Mouse (Mus musculus): ENCODE data around the gene Stk17b. TPM values are rescaled to one million over a fixed set of nuclear protein-coding genes. Genes with fewer than 3 reads are reported as not detected.

Gene Stk17b
- total and polyA plus RNA-seq, 3 experiments: 6.4 to 8.0 TPM; not detected in 1

GRCm38 (mm10) chr1:53746001-53746400 is 39.0 kb downstream of the Stk17b start:
- H3K27ac ChIP-seq (ENCODE audit: control insufficient read depth, low read depth, low read length): no peak overlapping the region
- TF ChIP-seq UBTF (IDR thresholded peaks at IDR 0.05; ENCODE audit: borderline replicate concordance, insufficient read depth, low read depth, low read length) (no peak), RCOR1 (IDR thresholded peaks at IDR 0.05; ENCODE audit: low read depth, low read length) (no peak), POLR2AphosphoS5 (IDR thresholded peaks at IDR 0.05; ENCODE audit: borderline replicate concordance, low read depth, low read length) (no peak), MYC (IDR thresholded peaks at IDR 0.05; ENCODE audit: low read depth, low read length) (no peak), CTCF (IDR thresholded peaks at IDR 0.05 in 2 of 3, conservative IDR thresholded peaks at IDR 0.05 in 1 of 3; ENCODE audit: control insufficient read depth in 1 of 3, insufficient read depth in 1 of 3, low read depth in 2 of 3, low read length in 3 of 3, poor library complexity in 1 of 3, severe bottlenecking in 1 of 3) (no peak), MEF2A (IDR thresholded peaks at IDR 0.05; ENCODE audit: extremely low read depth, insufficient replicate concordance, low read depth, low read length, poor library complexity, severe bottlenecking) (no peak), KAT2A (conservative IDR thresholded peaks at IDR 0.05; ENCODE audit: low read depth, low read length) (no peak), RAD21 (IDR thresholded peaks at IDR 0.05; ENCODE audit: low read depth, low read length) (no peak), POLR2AphosphoS2 (IDR thresholded peaks at IDR 0.05; ENCODE audit: low read length) (no peak)
- H3K4me1 ChIP-seq (ENCODE audit: control insufficient read depth in 1 of 2, insufficient read depth in 2 of 2, low read length in 2 of 2): no peaks in the 10 kb centered on the region
- no peaks in the 10 kb centered on the region for H3K27me3 ChIP-seq (ENCODE audit: control insufficient read depth in 1 of 2, insufficient read depth in 2 of 2, low read length in 2 of 2)
- H3K4me3 ChIP-seq (ENCODE audit: control insufficient read depth in 1 of 2, insufficient read depth in 1 of 2, low read depth in 2 of 2, low read length in 2 of 2): no peak overlapping the region
- no peaks in the 10 kb centered on the region for H3K79me2 ChIP-seq (ENCODE audit: control insufficient read depth, insufficient read depth, low read length, poor library complexity)
- no peaks in the 10 kb centered on the region for H3K36me3 ChIP-seq (ENCODE audit: control insufficient read depth in 1 of 2, insufficient read depth in 2 of 2, low read length in 2 of 2)
- H3K9ac ChIP-seq (ENCODE audit: control insufficient read depth, low read depth, low read length, poor library complexity, severe bottlenecking): no peak overlapping the region
- H3K9me3 ChIP-seq (replicated peaks; ENCODE audit: insufficient read depth, low read length): no peaks in the 10 kb centered on the region
- no peak for DNase-seq (ENCODE audit: low read depth, low spot score)

- no peak overlapping the region for H3K4me3 ChIP-seq (ENCODE audit: control insufficient read depth in 1 of 2, insufficient read depth in 1 of 2, low read depth in 2 of 2, low read length in 2 of 2)
- H3K36me3 ChIP-seq (ENCODE audit: control insufficient read depth in 1 of 2, insufficient read depth in 2 of 2, low read length in 2 of 2): no peaks in the 10 kb centered on the region
- no peak overlapping the region for H3K27ac ChIP-seq (ENCODE audit: control insufficient read depth, low read depth, low read length)
- no peaks in the 10 kb centered on the region for H3K9me3 ChIP-seq (replicated peaks; ENCODE audit: insufficient read depth, low read length)
- no peak overlapping the region for H3K9ac ChIP-seq (ENCODE audit: control insufficient read depth, low read depth, low read length, poor library complexity, severe bottlenecking)
- DNase-seq (ENCODE audit: low read depth, low spot score): no peak
- no peaks in the 10 kb centered on the region for H3K27me3 ChIP-seq (ENCODE audit: control insufficient read depth in 1 of 2, insufficient read depth in 2 of 2, low read length in 2 of 2)
- TF ChIP-seq ZMIZ1 (IDR thresholded peaks at IDR 0.05; ENCODE audit: low read depth, low read length): no peak
- TF ChIP-seq JUND (IDR thresholded peaks at IDR 0.05; ENCODE audit: low read depth, low read length): no peak
- H3K79me2 ChIP-seq (ENCODE audit: control insufficient read depth, insufficient read depth, low read length, poor library complexity): no peaks in the 10 kb centered on the region
- no peaks in the 10 kb centered on the region for H3K4me1 ChIP-seq (ENCODE audit: control insufficient read depth in 1 of 2, insufficient read depth in 2 of 2, low read length in 2 of 2)
Observed at GRCm38 (mm10) chr1:53741742-53742458, 43.1 kb downstream of the Stk17b start.

GRCm38 (mm10) chr1:53740777-53741336 is 44.2 kb downstream of the Stk17b start:
- Histone ChIP-seq H3K27me3 (ENCODE audit: control insufficient read depth in 1 of 2, insufficient read depth in 2 of 2, low read length in 2 of 2) (no peaks in the 10 kb centered on the region), H3K4me1 (ENCODE audit: control insufficient read depth in 1 of 2, insufficient read depth in 2 of 2, low read length in 2 of 2) (no peaks in the 10 kb centered on the region), H3K36me3 (ENCODE audit: control insufficient read depth in 1 of 2, insufficient read depth in 2 of 2, low read length in 2 of 2) (no peaks in the 10 kb centered on the region), H3K9me3 (replicated peaks; ENCODE audit: insufficient read depth, low read length) (no peaks in the 10 kb centered on the region), H3K9ac (ENCODE audit: control insufficient read depth, low read depth, low read length, poor library complexity, severe bottlenecking) (no peak overlapping the region), H3K79me2 (ENCODE audit: control insufficient read depth, insufficient read depth, low read length, poor library complexity) (no peaks in the 10 kb centered on the region), H3K4me3 (ENCODE audit: control insufficient read depth in 1 of 2, insufficient read depth in 1 of 2, low read depth in 2 of 2, low read length in 2 of 2) (no peak overlapping the region), H3K27ac (ENCODE audit: control insufficient read depth, low read depth, low read length) (no peak overlapping the region)
- no peak for DNase-seq (ENCODE audit: low read depth, low spot score)
- no peak for TF ChIP-seq MYB (IDR thresholded peaks at IDR 0.05; ENCODE audit: low read depth, low read length)
- TF ChIP-seq KAT2A (conservative IDR thresholded peaks at IDR 0.05; ENCODE audit: low read depth, low read length): no peak
- no peak for TF ChIP-seq TAL1 (IDR thresholded peaks at IDR 0.05; ENCODE audit: low read length)
- no peak for TF ChIP-seq MAFK (IDR thresholded peaks at IDR 0.05; ENCODE audit: borderline replicate concordance, low read depth, low read length)
- no peak for TF ChIP-seq POLR2AphosphoS5 (IDR thresholded peaks at IDR 0.05; ENCODE audit: borderline replicate concordance, low read depth, low read length)
- no peak for TF ChIP-seq MAZ (IDR thresholded peaks at IDR 0.05; ENCODE audit: low read depth, low read length)
- TF ChIP-seq GATA1 (IDR thresholded peaks at IDR 0.05; ENCODE audit: low read depth, low read length): no peak
- no peak for TF ChIP-seq ZNF384 (IDR thresholded peaks at IDR 0.05; ENCODE audit: low read depth, low read length)
- no peak for TF ChIP-seq BHLHE40 (IDR thresholded peaks at IDR 0.05; ENCODE audit: borderline replicate concordance, low read depth, low read length)
- TF ChIP-seq ELF1 (IDR thresholded peaks at IDR 0.05; ENCODE audit: low read depth, low read length): no peak
- no peak for TF ChIP-seq SIN3A (IDR thresholded peaks at IDR 0.05; ENCODE audit: low read length)
- no peak for TF ChIP-seq CTCF (IDR thresholded peaks at IDR 0.05 in 2 of 3, conservative IDR thresholded peaks at IDR 0.05 in 1 of 3; ENCODE audit: control insufficient read depth in 1 of 3, insufficient read depth in 1 of 3, low read depth in 2 of 3, low read length in 3 of 3, poor library complexity in 1 of 3, severe bottlenecking in 1 of 3)
